Mouse (Mus musculus) gonadal fat pad, adult 2 months (tissue): Measurements from ENCODE around the gene Gnai3. TPM values are rescaled to one million over a fixed set of nuclear protein-coding genes. Genes with fewer than 3 reads are reported as not detected.

Source experiments
- DNase-seq: peaks from one replicate; pipeline ENCODE4 v3.0.0-alpha.2; 2012; ENCODE audit warnings: low read depth
- polyA plus RNA-seq: library from polyadenylated mRNA; depleted of rRNA; stranded (reverse); fragments of >200 nt; gene quantifications from 2 replicates; pipeline ENCODE4 v1.2.3, GENCODE M21; 2012; rRNA removed

Gene Gnai3
- polyA plus RNA-seq, 1 experiment = 35.9 TPM

DNA sequence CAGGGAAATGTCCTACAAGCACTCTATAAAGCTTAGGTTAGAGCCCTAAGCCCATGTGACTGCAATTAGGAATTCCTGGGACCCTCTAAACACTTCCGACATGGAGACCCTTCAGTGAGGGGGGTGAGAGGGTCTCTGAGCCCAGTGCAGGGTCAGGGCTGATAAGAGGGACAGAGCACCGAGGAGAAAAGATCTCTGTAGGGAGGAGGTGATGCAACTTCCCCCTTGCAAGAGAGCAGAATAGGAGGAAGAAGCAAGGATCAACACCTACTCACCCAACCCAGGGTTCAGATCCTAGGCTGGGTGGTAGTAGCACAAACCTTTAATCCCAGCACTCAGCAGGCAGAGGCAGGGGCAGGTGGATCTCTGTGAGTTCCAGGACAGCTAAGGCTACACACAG, 62.8 kb downstream of the Gnai3 start:
- DNase-seq = no peak

DNA sequence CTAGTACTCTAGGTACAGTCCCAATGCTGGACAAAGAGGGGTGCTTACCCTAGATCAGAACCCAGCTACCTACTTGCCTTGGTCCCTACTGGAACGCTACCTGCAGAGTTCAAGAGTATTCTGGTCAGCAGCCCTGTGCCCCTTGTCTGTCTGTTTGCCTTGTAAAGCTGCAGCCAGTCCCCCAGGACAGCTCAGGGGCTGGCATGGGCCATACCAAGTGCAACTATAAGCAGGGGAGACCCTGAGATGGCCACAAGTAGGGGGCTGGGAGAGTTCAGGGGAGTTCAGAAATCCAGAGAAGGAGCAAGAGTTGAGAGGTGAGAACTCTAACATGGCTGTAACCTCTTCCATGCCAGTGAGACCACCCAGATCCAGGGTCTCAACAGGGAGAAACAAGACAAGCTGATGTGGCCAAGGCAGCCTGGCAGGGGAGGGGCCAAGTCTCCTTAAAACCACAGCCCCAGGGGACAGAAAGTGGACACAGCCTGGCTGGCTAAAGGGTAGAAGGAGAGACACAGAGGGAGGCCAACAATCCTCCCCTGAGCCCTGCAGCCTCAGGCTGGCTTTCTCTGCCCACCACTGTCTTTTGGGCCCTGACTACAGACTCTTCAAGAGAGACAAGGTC, 63.6 kb downstream of the Gnai3 start:
- DNase-seq = no peak

DNA sequence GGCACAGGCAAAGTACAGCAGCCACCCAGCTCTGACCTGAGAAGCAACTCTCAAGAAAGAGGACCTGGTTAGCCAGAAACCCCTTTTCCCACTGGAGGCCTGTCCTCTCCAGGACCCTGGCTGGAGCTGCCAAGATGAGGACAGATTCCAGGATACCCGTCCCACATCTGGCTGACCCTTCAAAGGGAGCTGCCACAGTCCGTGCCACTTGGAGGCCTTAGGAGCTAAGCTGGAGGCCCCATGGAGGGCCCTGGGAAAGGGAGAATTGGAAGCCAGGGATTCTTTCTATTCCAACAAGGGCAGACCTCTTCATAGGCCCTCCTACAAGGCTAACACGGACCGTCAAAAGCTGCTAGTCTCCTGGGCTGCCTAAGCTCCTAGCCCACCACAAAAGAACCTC, 64.3 kb downstream of the Gnai3 start:
- no peak for DNase-seq

DNA sequence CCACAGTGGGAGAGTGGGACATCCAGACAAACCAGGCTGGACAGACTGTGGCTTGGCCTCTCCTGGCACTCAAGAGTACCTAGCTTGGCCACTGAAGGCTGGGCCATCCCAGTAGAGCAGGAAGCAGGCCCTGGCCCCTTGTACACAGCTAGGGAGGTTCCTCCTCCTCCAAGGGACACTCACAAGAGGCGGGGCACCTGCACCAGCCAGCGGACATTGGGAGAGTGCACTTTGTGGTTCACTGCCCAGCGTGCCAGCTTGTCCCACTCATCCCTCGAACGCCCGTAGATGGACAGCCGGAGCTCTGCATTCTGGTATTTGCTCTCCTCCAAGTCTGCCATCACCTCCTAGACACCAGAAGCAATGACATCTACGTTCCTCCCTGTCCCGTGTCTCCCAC, 69.1 kb downstream of the Gnai3 start:
- no peak for DNase-seq

DNA sequence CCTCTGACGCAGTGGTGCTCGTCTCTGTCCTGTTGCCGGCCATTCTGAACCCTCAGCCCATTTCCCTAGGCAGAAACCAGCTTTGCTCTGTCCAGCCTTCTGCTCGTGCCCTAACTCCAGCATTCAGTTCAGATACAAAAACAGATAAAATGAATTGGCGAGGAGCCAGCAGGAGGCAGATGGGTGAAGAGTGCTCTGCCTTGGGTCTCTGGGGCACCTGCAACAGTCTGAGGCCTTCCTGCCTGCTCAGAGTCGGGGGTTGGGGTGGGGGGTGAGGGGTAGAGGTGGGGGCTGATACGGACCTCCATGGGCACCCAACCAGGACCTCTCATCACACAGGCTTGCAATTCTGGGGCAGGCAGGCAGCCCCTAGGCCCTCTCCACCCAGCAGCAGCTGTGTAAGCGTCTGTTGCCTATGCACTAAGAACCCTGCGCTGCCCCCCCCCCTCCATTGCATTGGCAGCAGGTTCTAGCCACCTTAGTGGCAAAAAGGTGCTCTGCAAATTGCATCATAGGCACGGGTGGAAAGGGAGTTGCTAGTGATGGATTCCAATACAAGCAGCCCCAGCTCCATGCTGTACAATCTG, 72.9 kb downstream of the Gnai3 start:
- no peak for DNase-seq

DNA sequence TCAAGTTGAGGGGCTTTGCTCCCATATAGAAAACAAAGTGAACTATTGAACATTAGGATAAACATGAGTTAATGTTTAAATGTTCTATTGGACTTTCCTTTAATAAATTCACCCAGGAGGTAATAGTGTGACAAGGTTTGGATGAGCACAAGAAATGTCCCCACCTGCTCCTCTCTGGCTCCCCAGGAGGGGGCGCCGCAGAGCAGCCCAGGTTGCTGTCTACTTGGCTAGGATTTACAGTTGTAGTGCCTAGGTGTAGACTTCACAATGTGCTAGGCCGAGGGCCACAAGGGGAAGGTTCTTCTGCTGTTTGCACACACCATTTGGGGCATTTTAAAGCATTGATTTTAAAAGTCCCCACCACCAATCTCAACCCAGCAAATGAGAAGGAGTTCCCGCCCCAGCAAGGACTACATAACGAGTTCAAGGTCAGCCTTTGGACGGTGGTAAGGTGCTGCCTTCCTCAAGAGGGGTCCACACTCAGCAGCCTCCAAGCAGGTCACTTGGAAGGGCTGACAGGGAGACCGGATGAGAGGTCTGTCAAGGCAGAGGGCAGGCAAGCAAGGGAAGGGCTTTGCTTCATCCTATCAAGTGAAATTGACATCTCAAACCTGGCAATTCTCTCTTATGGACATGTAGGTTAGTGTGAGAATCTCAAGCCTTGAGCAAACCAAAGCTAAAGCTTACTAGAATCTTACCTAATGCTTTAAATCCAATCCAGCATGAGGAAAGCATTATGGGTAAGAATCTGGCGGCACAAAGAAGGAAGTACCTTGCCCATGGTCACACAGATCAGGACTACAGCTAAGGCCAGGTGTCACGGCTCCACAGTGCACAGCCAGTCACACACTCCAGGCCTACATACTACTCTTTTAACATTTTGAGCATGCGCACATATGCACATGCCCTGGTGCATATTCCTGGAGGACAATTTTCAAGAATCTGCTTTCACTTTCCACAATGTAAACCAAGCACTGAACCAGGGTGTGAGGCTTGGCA, 75.4 kb downstream of the Gnai3 start:
- no peak for DNase-seq

DNA sequence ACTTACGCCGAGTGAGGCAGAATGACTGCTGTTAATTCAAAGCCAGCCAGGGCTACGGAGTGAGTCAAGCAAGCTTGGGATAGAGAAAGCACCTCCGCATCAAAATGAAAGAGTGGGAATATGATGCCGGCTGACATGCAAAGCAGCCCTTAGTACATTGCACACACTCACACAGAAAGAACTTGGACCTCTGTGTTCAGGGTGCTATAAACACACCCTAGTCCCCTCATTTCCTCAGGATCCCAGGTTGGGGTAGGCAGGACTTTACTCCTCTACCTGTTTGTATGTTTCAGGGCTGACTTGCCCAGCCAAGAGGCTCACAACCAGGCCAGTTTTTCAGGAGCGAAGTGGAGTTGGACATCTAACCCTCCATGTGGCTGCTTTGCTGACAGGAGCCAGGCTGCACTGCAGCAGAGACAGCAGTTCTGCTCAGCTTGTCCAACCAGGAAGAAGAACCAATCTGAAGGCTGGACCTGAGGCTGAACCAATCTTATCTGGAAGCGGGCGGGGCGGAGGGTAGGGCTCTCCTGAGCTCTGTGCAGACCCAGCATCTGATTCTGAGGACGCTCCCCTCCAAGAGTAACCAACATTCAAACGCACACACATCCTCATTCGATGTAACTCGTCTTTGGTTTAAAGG, 76.6 kb downstream of the Gnai3 start:
- no peak for DNase-seq

DNA sequence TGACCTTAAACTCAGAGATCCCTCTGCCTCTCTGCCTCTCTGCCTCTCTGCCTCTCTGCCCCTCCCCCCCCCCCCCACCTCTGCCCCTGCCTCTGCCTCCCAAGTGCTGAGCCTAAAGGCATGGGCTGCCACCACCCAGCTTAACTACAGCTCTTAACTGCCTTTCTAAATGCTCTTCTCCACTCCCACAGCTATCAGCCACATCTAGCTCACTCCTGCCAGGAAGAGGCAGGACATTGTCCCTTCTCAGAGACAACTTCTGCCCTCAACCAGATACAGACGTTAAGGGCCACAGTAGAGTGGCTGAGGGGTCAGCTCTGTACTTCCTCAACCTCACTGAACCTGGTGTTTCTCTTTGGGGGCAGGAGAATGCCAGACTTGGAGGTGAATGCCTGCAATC, 77.1 kb downstream of the Gnai3 start:
- no peak for DNase-seq

DNA sequence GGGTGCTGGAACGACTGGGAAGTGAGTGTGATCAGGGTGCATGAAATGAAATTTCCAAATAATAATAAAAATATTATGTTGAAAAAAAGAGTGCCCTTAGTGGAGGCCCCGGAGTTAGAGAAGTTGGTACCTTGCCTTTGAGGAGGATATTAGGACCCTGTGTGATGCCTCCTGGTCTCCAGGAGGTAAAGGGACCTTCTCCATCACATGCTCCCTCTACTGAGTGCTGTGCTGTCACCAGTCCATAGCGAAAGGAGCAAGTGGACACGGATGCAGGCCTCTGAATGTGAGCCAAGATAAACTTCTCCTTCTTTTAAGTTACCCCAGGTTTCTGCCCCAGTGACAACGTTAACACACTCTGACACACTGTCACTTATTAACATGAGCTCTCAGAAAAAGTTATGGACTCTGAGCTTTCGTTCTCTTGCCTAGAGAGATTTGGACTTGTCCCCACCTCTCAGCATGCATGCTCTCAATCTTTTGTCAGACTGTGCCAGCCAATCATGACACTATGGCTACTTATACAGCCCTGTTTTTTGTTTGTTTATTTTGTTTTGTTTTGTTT, 78.5 kb downstream of the Gnai3 start:
- DNase-seq = no peak

DNA sequence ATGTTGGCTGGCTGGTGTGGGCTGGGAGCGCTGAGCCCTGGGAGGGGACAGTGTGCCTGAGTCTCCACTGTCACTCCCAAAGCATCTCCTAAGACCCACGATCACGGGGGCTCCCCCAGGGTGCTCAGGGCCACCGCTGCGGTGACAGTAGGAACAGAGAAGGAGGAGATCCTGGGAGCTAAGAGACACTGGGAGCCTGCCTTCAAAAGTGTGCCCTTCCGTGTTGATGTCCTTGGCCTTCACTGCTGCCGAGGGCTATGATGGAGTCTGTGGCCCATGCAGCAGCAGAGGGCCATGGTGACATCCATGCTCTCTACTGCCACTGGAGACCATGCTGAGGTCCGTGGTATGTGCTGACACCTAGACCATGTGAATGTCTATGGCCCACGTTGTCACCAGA, 80.4 kb downstream of the Gnai3 start:
- DNase-seq = no peak

DNA sequence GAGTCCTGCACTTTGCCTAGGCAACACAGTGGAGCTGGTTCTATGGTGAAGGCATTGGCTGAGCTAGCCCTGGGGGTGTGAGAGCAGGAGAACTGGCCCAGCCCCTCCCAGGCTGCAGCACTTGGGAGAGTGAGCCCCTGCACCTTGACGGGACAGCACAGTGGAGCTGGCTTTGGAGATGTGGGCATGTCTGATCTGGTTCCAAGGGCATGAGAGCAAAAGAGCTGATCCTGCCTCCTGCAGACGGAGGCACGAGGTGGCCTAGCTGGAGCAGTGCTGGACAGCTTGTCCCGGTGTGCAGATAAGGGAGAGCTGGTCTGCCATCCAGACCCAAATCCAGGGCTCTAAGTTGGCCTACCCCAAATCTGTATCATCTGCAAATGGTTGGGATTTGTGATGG, 81.3 kb downstream of the Gnai3 start:
- DNase-seq = no peak

DNA sequence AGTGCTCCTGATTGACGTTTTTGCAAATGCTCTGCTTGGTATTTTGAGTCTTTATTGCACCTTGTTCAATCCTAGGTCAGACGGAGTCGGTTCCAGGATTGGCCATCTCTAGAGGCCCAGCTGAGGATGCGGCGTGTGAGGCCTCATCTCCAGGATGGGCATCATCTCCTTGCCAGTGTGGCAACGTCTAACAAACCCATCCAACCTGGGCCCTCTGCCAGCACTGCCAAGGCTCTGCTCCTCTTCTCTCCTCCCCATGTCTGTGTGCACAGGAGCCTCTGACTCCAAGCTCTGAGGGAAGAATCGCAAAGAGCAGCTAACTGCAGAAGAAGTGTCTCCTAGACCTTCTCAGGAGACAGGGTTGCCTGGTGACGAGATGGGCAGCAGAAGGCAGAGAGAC, 83.3 kb downstream of the Gnai3 start:
- no peak for DNase-seq

DNA sequence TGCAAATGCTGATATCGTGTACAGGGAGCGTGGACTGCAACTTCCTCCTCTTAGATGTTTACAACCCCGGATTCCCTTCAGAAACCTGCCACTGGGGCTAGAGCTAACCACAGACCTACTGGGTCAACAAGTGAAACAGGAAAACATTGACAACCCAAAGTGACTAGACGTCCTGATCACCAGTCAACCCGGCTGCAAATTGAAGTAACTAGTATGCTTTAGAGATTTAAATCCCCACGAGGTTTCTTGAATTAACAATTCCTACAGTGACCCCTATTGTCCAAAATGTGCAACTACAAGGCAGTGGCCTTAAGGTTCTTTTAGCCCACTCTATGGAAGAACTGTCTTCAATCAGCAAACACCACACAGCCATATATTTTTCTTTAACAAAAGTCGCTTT, 84.5 kb downstream of the Gnai3 start:
- no peak for DNase-seq

Other genes starting within 250 kb of the Gnai3 start
- gene Gstm7, start 214.3 kb downstream of the Gnai3 start, polyA plus RNA-seq = 973 and 992 TPM in 2 replicates
- gene Gstm6, start 202.4 kb downstream of the Gnai3 start, polyA plus RNA-seq = 96.3 and 174 TPM in 2 replicates
- 0.26 and 0.86 TPM in 2 replicates for gene Gstm3, start 176.9 kb downstream of the Gnai3 start, polyA plus RNA-seq
- 925 and 961 TPM in 2 replicates for gene Gstm2, start 159.7 kb downstream of the Gnai3 start, polyA plus RNA-seq
- 1,084 and 1,330 TPM in 2 replicates for gene Gstm1, start 128.2 kb downstream of the Gnai3 start, polyA plus RNA-seq
- 55.6 and 65.3 TPM in 2 replicates for gene Gstm4, start 101.3 kb downstream of the Gnai3 start, polyA plus RNA-seq
- 62.8 and 73.1 TPM in 2 replicates for gene Ampd2, start 59.5 kb downstream of the Gnai3 start, polyA plus RNA-seq
- 4.6 and 7.9 TPM in 2 replicates for gene Gnat2, start 53.4 kb downstream of the Gnai3 start, polyA plus RNA-seq
- not detected in 2 replicates for gene Gpr61, start 8.7 kb upstream of the Gnai3 start, polyA plus RNA-seq
- 15.5 and 16.7 TPM in 2 replicates for gene Amigo1, start 40.2 kb upstream of the Gnai3 start, polyA plus RNA-seq
- 9.1 and 9.6 TPM in 2 replicates for gene Cyb561d1, start 55.1 kb upstream of the Gnai3 start, polyA plus RNA-seq
- 6.8 and 7.8 TPM in 2 replicates for gene Atxn7l2, start 64.8 kb upstream of the Gnai3 start, polyA plus RNA-seq
- gene Sypl2, start 80.5 kb upstream of the Gnai3 start, polyA plus RNA-seq = 1.8 and 2.1 TPM in 2 replicates
- gene Psma5, start 110.8 kb upstream of the Gnai3 start, polyA plus RNA-seq = 63.6 and 79.8 TPM in 2 replicates
- 273 and 331 TPM in 2 replicates for gene Sort1, start 137.9 kb upstream of the Gnai3 start, polyA plus RNA-seq
- gene Mybphl, start 218.8 kb upstream of the Gnai3 start, polyA plus RNA-seq = 0.15 TPM in 1 of 2 replicates, not detected in the other
- gene Psrc1, start 237.7 kb upstream of the Gnai3 start, polyA plus RNA-seq = 1.2 and 1.5 TPM in 2 replicates